Mouse (Mus musculus): ENCODE measurements at regions not wholly inside any gene's neighbourhood (a gene's known extent, or its start where the extent isn't known, plus 50 kb on each side); places are given as distances from the start of the nearest gene placed in this dataset.

- no peak for DNase-seq
Observed at GRCm38 (mm10) chr7:40052255-40052654, 534.7 kb downstream of the Zfp619 start.

GRCm38 (mm10) chr7:40058836-40059235 lies 541.3 kb downstream of the Zfp619 start:
- no peak for DNase-seq

- DNase-seq, result no peak
Observed at GRCm38 (mm10) chr7:40064631-40065030, 547.1 kb downstream of the Zfp619 start.

GRCm38 (mm10) chr7:40065526-40065925 lies 548.0 kb downstream of the Zfp619 start:
- no peak for DNase-seq

- no peak for DNase-seq
Observed at GRCm38 (mm10) chr7:40067378-40067777, 549.8 kb downstream of the Zfp619 start.

- no peak for DNase-seq
Observed at GRCm38 (mm10) chr7:40071313-40071712, 553.7 kb downstream of the Zfp619 start.

- DNase-seq, result no peak
Observed at GRCm38 (mm10) chr7:40072478-40072877, 554.9 kb downstream of the Zfp619 start.

- DNase-seq, result no peak
Observed at GRCm38 (mm10) chr7:40086236-40086635, 568.7 kb downstream of the Zfp619 start.

- DNase-seq, result no peak
Observed at GRCm38 (mm10) chr7:40097094-40097493, 579.5 kb downstream of the Zfp619 start.

- no peak for DNase-seq
Observed at GRCm38 (mm10) chr7:40103057-40103945, 585.7 kb downstream of the Zfp619 start.

- DNase-seq, result no peak
Observed at GRCm38 (mm10) chr7:40142906-40143305, 625.3 kb downstream of the Zfp619 start.

GRCm38 (mm10) chr7:40144431-40144830 lies 626.9 kb downstream of the Zfp619 start:
- no peak for DNase-seq

- DNase-seq, result no peak
Observed at GRCm38 (mm10) chr7:40177570-40177969, 660.0 kb downstream of the Zfp619 start.

GRCm38 (mm10) chr7:40195366-40195765 lies 677.8 kb downstream of the Zfp619 start:
- no peak for DNase-seq

- no peak for DNase-seq
Observed at GRCm38 (mm10) chr7:40202615-40203014, 685.0 kb downstream of the Zfp619 start.

GRCm38 (mm10) chr7:40211956-40212355 lies 686.2 kb upstream of the Vstm2b start:
- DNase-seq, result no peak

- no peak for DNase-seq
Observed at GRCm38 (mm10) chr7:40212576-40212975, 685.6 kb upstream of the Vstm2b start.

- DNase-seq, result no peak
Observed at GRCm38 (mm10) chr7:40213646-40214045, 684.5 kb upstream of the Vstm2b start.

- no peak for DNase-seq
Observed at GRCm38 (mm10) chr7:40214395-40214794, 683.7 kb upstream of the Vstm2b start.

GRCm38 (mm10) chr7:40215271-40215670 lies 682.9 kb upstream of the Vstm2b start:
- no peak for DNase-seq

GRCm38 (mm10) chr7:40220549-40220948 lies 677.6 kb upstream of the Vstm2b start:
- DNase-seq, result no peak

GRCm38 (mm10) chr7:40245188-40245587 lies 652.9 kb upstream of the Vstm2b start:
- no peak for DNase-seq

- no peak for DNase-seq
Observed at GRCm38 (mm10) chr7:40248521-40248920, 649.6 kb upstream of the Vstm2b start.

- no peak for DNase-seq
Observed at GRCm38 (mm10) chr7:40253486-40253885, 644.6 kb upstream of the Vstm2b start.

Data from cerebellum, postnatal 36 days (tissue).